Comparison of ENCODE assay signal across 15 mouse cellular contexts in the genomic region with DNA sequence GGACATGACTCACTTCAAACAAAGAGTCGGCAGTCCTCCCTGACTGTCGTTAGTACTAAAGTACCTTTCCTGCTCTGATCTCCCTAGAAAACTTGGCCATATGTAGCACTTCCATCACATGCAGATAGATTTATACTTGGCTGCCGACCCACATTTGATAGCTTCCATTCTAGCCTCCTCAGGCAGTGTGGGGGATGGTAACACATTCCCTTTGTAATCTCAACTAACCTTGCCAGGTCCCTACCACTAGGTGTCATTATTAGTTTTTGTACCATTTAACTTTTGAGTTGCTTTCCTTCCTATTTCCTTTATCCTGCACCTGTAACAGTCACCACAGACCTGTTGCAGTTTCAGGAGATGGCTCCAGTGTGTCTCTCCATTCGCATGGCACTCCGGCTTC. TPM values are rescaled to one million over a fixed set of nuclear protein-coding genes. Genes with fewer than 3 reads are reported as not detected.
A peak's percentile ranks its signal among the peaks of the same experiment; 100 is the strongest.
DNase-seq lines count a peak whose midpoint lies in the region; ATAC-seq and TF ChIP-seq lines count a peak whose summit lies in the region.
"Had no signal": no experiment of that assay in that cellular context is flagged by ENCODE, and none has a peak within 500 bp of the region (broad histone marks: within the 10 kb centered on the region; RNA-seq: fewer than 3 reads in every experiment).

No protein-coding gene starts in this region.

- peak; percentile 23 for DNase-seq in embryonic facial prominence, embryonic 11.5 days (ENCODE audit: low spot score)
- DNase-seq in embryonic facial prominence, embryonic 10.5 days (ENCODE audit: low spot score), result no peak
- no peak for DNase-seq in left cerebral cortex, adult 2 months (ENCODE audit: extremely low spot score in 1 of 2, low spot score in 2 of 2)
- DNase-seq in left cerebral cortex, postnatal 25 days (ENCODE audit: low spot score in 2 of 2), result no peak
- DNase-seq in CH12.LX (ENCODE audit: extremely low read depth), result peak; percentile 33
- peak; percentile 14 for DNase-seq in embryo, embryonic 11 days
- DNase-seq in cerebellum, adult 2 months, result no peak
- no peak for DNase-seq in cerebellum, adult 9-10 months

- TF ChIP-seq CTCF in left cerebral cortex, adult 2 months (IDR thresholded peaks at IDR 0.05), result peak; percentile 4
- TF ChIP-seq CTCF in CH12.LX (conservative IDR thresholded peaks at IDR 0.05 in 1 of 2, IDR thresholded peaks at IDR 0.05 in 1 of 2; ENCODE audit: low read depth in 2 of 2, low read length in 2 of 2), result peak in 1 of 2 experiments; percentile 56; a peak in 2 of 4 replicates
- no peak for TF ChIP-seq CTCF in cerebellum, adult 2 months (IDR thresholded peaks at IDR 0.05; ENCODE audit: borderline replicate concordance, insufficient read depth, low read depth, low read length)

- no peak overlapping the region for H3K9ac ChIP-seq in embryonic facial prominence, embryonic 11.5 days (replicated peaks; ENCODE audit: low read length)
- no peak overlapping the region for H3K9ac ChIP-seq in CH12.LX (ENCODE audit: insufficient read depth, low read depth)
- H3K9ac ChIP-seq: embryonic facial prominence, embryonic 15.5 days; heart, embryonic 13.5 days had no signal

- in situ Hi-C loops in CH12.LX (cut with MboI; ENCODE audit: low pct_ligation_motif_present, low pct_unique_long_range_greater_than_20kb, low sequenced_read_pairs), result no loop called here

- no peaks in the 10 kb centered on the region for H3K4me1 ChIP-seq in embryonic facial prominence, embryonic 11.5 days (ENCODE audit: control insufficient read depth, insufficient read depth, low read length)
- peaks cover 10% of the 10 kb centered on the region for H3K4me1 ChIP-seq in embryonic facial prominence, embryonic 10.5 days
- peaks cover 0 to 21% of the 10 kb centered on the region in 2 experiments; a peak in 2 of 4 replicates for H3K4me1 ChIP-seq in CH12.LX (ENCODE audit: control insufficient read depth in 1 of 2, insufficient read depth in 2 of 2)
- no peaks in the 10 kb centered on the region for H3K4me1 ChIP-seq in cerebellum, adult 2 months (ENCODE audit: control insufficient read depth, insufficient read depth, low read length)

- H3K4me2 ChIP-seq in embryonic facial prominence, embryonic 11.5 days (ENCODE audit: low read depth, low read length), result no peak overlapping the region
- no peak overlapping the region for H3K4me2 ChIP-seq in CH12.LX (ENCODE audit: insufficient read depth, low read depth, poor library complexity, severe bottlenecking)
- H3K4me2 ChIP-seq: embryonic facial prominence, embryonic 15.5 days; heart, embryonic 13.5 days had no signal

- TF ChIP-seq RAD21 in CH12.LX (IDR thresholded peaks at IDR 0.05; ENCODE audit: low read depth, low read length), result peak; percentile 50

- 0 out of 2 replicates have a peak, but pooled peaks have one; percentile 15 for TF ChIP-seq EP300 in CH12.LX (IDR thresholded peaks at IDR 0.05; ENCODE audit: low read length)

- no peak overlapping the region for H3K27ac ChIP-seq in embryonic facial prominence, embryonic 11.5 days (replicated peaks; ENCODE audit: low read depth, low read length)
- H3K27ac ChIP-seq in embryonic facial prominence, embryonic 10.5 days (replicated peaks), result no peak overlapping the region
- H3K27ac ChIP-seq in left cerebral cortex, adult 2 months, result no peak overlapping the region
- H3K27ac ChIP-seq in CH12.LX (ENCODE audit: insufficient read depth, low read depth), result no peak overlapping the region
- no peak overlapping the region for H3K27ac ChIP-seq in cerebellum, adult 2 months (ENCODE audit: insufficient read depth, low read length)
- H3K27ac ChIP-seq: embryonic facial prominence, embryonic 15.5 days; heart, embryonic 13.5 days; macrophage had no signal

- H3K27me3 ChIP-seq in embryonic facial prominence, embryonic 11.5 days (ENCODE audit: control insufficient read depth, insufficient read depth, low read length), result no peaks in the 10 kb centered on the region
- no peaks in the 10 kb centered on the region for H3K27me3 ChIP-seq in embryonic facial prominence, embryonic 10.5 days (replicated peaks; ENCODE audit: low read depth, poor library complexity, severe bottlenecking)
- no peaks in the 10 kb centered on the region for H3K27me3 ChIP-seq in CH12.LX (replicated peaks)
- H3K27me3 ChIP-seq in cerebellum, adult 2 months (ENCODE audit: control insufficient read depth, insufficient read depth, low read length), result no peaks in the 10 kb centered on the region
- H3K27me3 ChIP-seq: embryonic facial prominence, embryonic 15.5 days; heart, embryonic 13.5 days had no signal

- peaks cover 5% of the 10 kb centered on the region; the same call in 1 of the 2 replicates for H3K79me2 ChIP-seq in CH12.LX (replicated peaks; ENCODE audit: control insufficient read depth, extremely low read depth, insufficient read depth, poor library complexity, severe bottlenecking)

- dilution Hi-C loops in CH12.LX (cut with MboI; ENCODE audit: extremely low pct_ligation_motif_present, extremely low pct_unique_long_range_greater_than_20kb, low sequenced_read_pairs), result no loop called here

- H3K4me3 ChIP-seq in embryonic facial prominence, embryonic 11.5 days (ENCODE audit: low read depth, low read length), result no peak overlapping the region
- no peak overlapping the region for H3K4me3 ChIP-seq in embryonic facial prominence, embryonic 10.5 days
- H3K4me3 ChIP-seq in left cerebral cortex, adult 2 months, result no peak overlapping the region
- no peak overlapping the region for H3K4me3 ChIP-seq in CH12.LX (replicated peaks in 1 of 3; ENCODE audit: low read depth in 2 of 3, low read length in 2 of 3, poor library complexity in 1 of 3)
- no peak overlapping the region for H3K4me3 ChIP-seq in cerebellum, adult 2 months (replicated peaks; ENCODE audit: insufficient read depth, low read depth, low read length)
- H3K4me3 ChIP-seq: embryonic facial prominence, embryonic 15.5 days; heart, embryonic 13.5 days had no signal

- no peak for ATAC-seq in embryonic facial prominence, embryonic 11.5 days (replicated peaks; ENCODE audit: insufficient number of reproducible peaks, low FRiP score, low TSS enrichment, low read depth)

- H3K9me3 ChIP-seq in embryonic facial prominence, embryonic 11.5 days (replicated peaks; ENCODE audit: control insufficient read depth, low read length), result no peaks in the 10 kb centered on the region
- H3K9me3 ChIP-seq in embryonic facial prominence, embryonic 10.5 days, result no peaks in the 10 kb centered on the region
- no peaks in the 10 kb centered on the region for H3K9me3 ChIP-seq in CH12.LX (replicated peaks; ENCODE audit: low read length)
- H3K9me3 ChIP-seq: embryonic facial prominence, embryonic 15.5 days; G1E; heart, embryonic 13.5 days had no signal

- TF ChIP-seq POLR2A in CH12.LX (IDR thresholded peaks at IDR 0.05; ENCODE audit: low read depth, low read length), result no peak
- TF ChIP-seq POLR2A in cerebellum, adult 2 months (IDR thresholded peaks at IDR 0.05; ENCODE audit: borderline replicate concordance, insufficient read depth, low read length), result no peak

- no peaks in the 10 kb centered on the region; the same call in 1 of the 2 replicates for H3K36me3 ChIP-seq in embryonic facial prominence, embryonic 11.5 days (replicated peaks; ENCODE audit: control insufficient read depth, insufficient read depth, low read depth, low read length)
- peaks cover 45% of the 10 kb centered on the region for H3K36me3 ChIP-seq in embryonic facial prominence, embryonic 10.5 days (replicated peaks)
- H3K36me3 ChIP-seq in CH12.LX (replicated peaks in 1 of 2; ENCODE audit: control insufficient read depth in 1 of 2, insufficient read depth in 1 of 2, low read length in 1 of 2), result peaks cover 9 to 44% of the 10 kb centered on the region in 2 experiments

- intact Hi-C loops in left cerebral cortex, adult 2 months (cut with DNase I), result loop anchor here (10.0 kb wide), 2 partner anchors 514 to 724 kb away; partner anchors contain the start of gene Serinc1
- intact Hi-C loops in left cerebral cortex, postnatal 25 days (cut with DNase I), result loop anchor here (10.0 kb wide), 1 partner anchor 514 kb away; no protein-coding TSS in a partner anchor

- 81% methylated on average over 5 of the region's 5 CpGs for WGBS in embryonic facial prominence, embryonic 11.5 days
- WGBS in embryonic facial prominence, embryonic 10.5 days, result 82% methylated on average over 5 of the region's 5 CpGs
- WGBS in cerebellum, adult 2 months, result 71% methylated on average over 5 of the region's 5 CpGs

RNA-seq across cellular contexts. Expression of gene Gcc2, which starts 3.2 kb away (rescaled TPM):
- polyA plus RNA-seq in embryonic facial prominence, embryonic 11.5 days (2014; fragmentation: Nextera tagmentation; extraction: Ambion mirVana), result 45.9 and 47.2 TPM in 2 replicates
- polyA plus RNA-seq in embryonic facial prominence, embryonic 10.5 days (2016; fragmentation: Nextera tagmentation; extraction: Ambion mirVana), result 42.3 and 58.9 TPM in 2 replicates
- 100 to 1,000 TPM in 1 of 2 experiments, 10 to 100 TPM in 1; 86.5 to 104 TPM for total RNA-seq in left cerebral cortex, adult 2 months (2021)
- total RNA-seq in left cerebral cortex, postnatal 25 days (2021), result 10 to 100 TPM; 84.9 to 98.4 TPM
- 18.4 and 19.5 TPM in 2 replicates for total RNA-seq in CH12.LX (2012; rRNA removed)
- total RNA-seq in CH12.LX (2014; rRNA removed), result 19.3 and 19.6 TPM in 2 replicates
- polyA plus RNA-seq in CH12.LX (2012; ENCODE audit: insufficient read length, low read depth), result 15.4 and 16.3 TPM in 2 replicates
- polyA plus RNA-seq in cerebellum, adult 2 months (2012; rRNA removed), result 59.9 and 63.8 TPM in 2 replicates

RNA-seq across cellular contexts. Expression of gene Gm4981, which starts 22.0 kb away (rescaled TPM):
- not detected in 2 replicates for polyA plus RNA-seq in embryonic facial prominence, embryonic 11.5 days (2014; fragmentation: Nextera tagmentation; extraction: Ambion mirVana)
- not detected in 2 replicates for polyA plus RNA-seq in embryonic facial prominence, embryonic 10.5 days (2016; fragmentation: Nextera tagmentation; extraction: Ambion mirVana)
- not detected for total RNA-seq in left cerebral cortex, adult 2 months (2021)
- not detected for total RNA-seq in left cerebral cortex, postnatal 25 days (2021)
- total RNA-seq in CH12.LX (2012; rRNA removed) (not detected in 2 replicates), CH12.LX (2014; rRNA removed) (not detected in 2 replicates)
- not detected in 2 replicates for polyA plus RNA-seq in CH12.LX (2012; ENCODE audit: insufficient read length, low read depth)
- polyA plus RNA-seq in cerebellum, adult 2 months (2012; rRNA removed), result 0.05 TPM in 1 of 2 replicates, not detected in the other
- total RNA-seq: G1E; left cerebral cortex, postnatal 14 days had no signal
- polyA plus RNA-seq: embryonic facial prominence, embryonic 15.5 days; G1E; heart, embryonic 13.5 days; kidney, embryonic 16.5 days; macrophage; stomach, embryonic 16.5 days had no signal

RNA-seq across cellular contexts. Expression of gene Duxf3, which starts 26.0 kb away (rescaled TPM):
- not detected in 2 replicates for polyA plus RNA-seq in embryonic facial prominence, embryonic 11.5 days (2014; fragmentation: Nextera tagmentation; extraction: Ambion mirVana)
- not detected in 2 replicates for polyA plus RNA-seq in embryonic facial prominence, embryonic 10.5 days (2016; fragmentation: Nextera tagmentation; extraction: Ambion mirVana)
- not detected for total RNA-seq in left cerebral cortex, adult 2 months (2021)
- total RNA-seq in left cerebral cortex, postnatal 25 days (2021), result not detected
- total RNA-seq in CH12.LX (2012; rRNA removed), result 0.17 TPM in 1 of 2 replicates, not detected in the other
- not detected in 2 replicates for total RNA-seq in CH12.LX (2014; rRNA removed)
- polyA plus RNA-seq in CH12.LX (2012; ENCODE audit: insufficient read length, low read depth), result not detected in 2 replicates
- polyA plus RNA-seq in cerebellum, adult 2 months (2012; rRNA removed), result not detected in 2 replicates
- total RNA-seq: left cerebral cortex, postnatal 14 days had no signal
- polyA plus RNA-seq: embryonic facial prominence, embryonic 15.5 days; G1E; heart, embryonic 13.5 days; kidney, embryonic 16.5 days; macrophage; stomach, embryonic 16.5 days had no signal

RNA-seq across cellular contexts. Expression of gene AW822073, which starts 33.7 kb away (rescaled TPM):
- not detected in 2 replicates for polyA plus RNA-seq in embryonic facial prominence, embryonic 11.5 days (2014; fragmentation: Nextera tagmentation; extraction: Ambion mirVana)
- polyA plus RNA-seq in embryonic facial prominence, embryonic 10.5 days (2016; fragmentation: Nextera tagmentation; extraction: Ambion mirVana), result not detected in 2 replicates
- total RNA-seq in left cerebral cortex, adult 2 months (2021), result not detected
- not detected for total RNA-seq in left cerebral cortex, postnatal 25 days (2021)
- total RNA-seq in CH12.LX (2012; rRNA removed) (not detected in 2 replicates), CH12.LX (2014; rRNA removed) (not detected in 2 replicates)
- polyA plus RNA-seq in CH12.LX (2012; ENCODE audit: insufficient read length, low read depth), result not detected in 2 replicates
- polyA plus RNA-seq in cerebellum, adult 2 months (2012; rRNA removed), result not detected in 2 replicates
- total RNA-seq: left cerebral cortex, postnatal 14 days had no signal
- polyA plus RNA-seq: embryonic facial prominence, embryonic 15.5 days; G1E; heart, embryonic 13.5 days; kidney, embryonic 16.5 days; macrophage; stomach, embryonic 16.5 days had no signal

Comparison
In these comparisons a context has a peak if more than half of its experiments do, and no peak if none do; other contexts are left out.
1. DNase-seq: peak in embryonic facial prominence, embryonic 11.5 days (single experiment), CH12.LX (single experiment) and embryo, embryonic 11 days (single experiment); none in embryonic facial prominence, embryonic 10.5 days (single experiment), left cerebral cortex, adult 2 months (0 of 2), left cerebral cortex, postnatal 25 days (0 of 2), cerebellum, adult 2 months (0 of 2) and cerebellum, adult 9-10 months (single experiment).